Mouse (Mus musculus) testis, adult 2 months (tissue): ENCODE results near the gene Ccr6.

Source experiments
- CTCF ChIP-seq: fragments of 200-500 bp; IDR thresholded peaks from 2 replicates; pipeline ENCODE4 v1.5.1; 2012; ENCODE audit warnings: low read depth, mild to moderate bottlenecking, inconsistent platforms, low read length, moderate library complexity; ENCODE audit not compliant: control insufficient read depth, insufficient read depth, insufficient replicate concordance
- POLR2A ChIP-seq: fragments of 200-500 bp; IDR thresholded peaks from 2 replicates; pipeline ENCODE4 v1.6.1; 2012; ENCODE audit warnings: low read depth, mild to moderate bottlenecking, inconsistent platforms, low read length, moderate library complexity; ENCODE audit not compliant: control insufficient read depth

GRCm38 (mm10) chr17:8305801-8306200 lies 70.0 kb downstream of the Ccr6 start:
- TF ChIP-seq POLR2A (no peak), CTCF (no peak)
